Mouse (Mus musculus): ENCODE measurements around the gene Ip6k3. TPM values are rescaled to one million over a fixed set of nuclear protein-coding genes. Genes with fewer than 3 reads are reported as not detected.

Gene Ip6k3
- polyA plus RNA-seq, 1 experiment from 2014 or later = 0.25 TPM

DNA sequence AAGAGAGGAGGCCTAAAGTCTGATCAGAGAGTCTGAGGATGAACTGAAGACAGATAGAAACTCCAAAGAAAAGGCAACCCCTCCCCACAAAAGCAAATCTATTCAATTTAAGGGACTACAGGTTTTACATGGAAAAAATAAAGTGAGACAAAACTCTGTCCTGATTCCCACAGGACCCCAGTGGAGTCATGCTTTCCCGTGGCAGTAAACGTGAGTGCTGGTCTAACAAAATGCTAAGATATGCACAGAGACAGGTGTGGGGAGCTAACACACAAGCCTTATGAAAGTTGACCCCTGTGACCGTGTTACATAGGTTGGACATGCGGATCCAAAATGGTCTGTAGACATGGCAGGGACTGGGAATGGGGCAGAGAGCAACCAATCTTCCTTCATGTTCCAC lies 9.2 kb upstream of the Ip6k3 start:
- Histone ChIP-seq H3K4me1 (ENCODE audit: control insufficient read depth, insufficient read depth, low read length) (peaks cover 17% of the 10 kb centered on the region), H3K9ac (ENCODE audit: low read length) (no peak overlapping the region), H3K9me3 (ENCODE audit: control insufficient read depth, low read length) (no peaks in the 10 kb centered on the region), H3K27ac (ENCODE audit: low read depth, low read length) (no peak overlapping the region; the same call in 1 of the 2 replicates), H3K27me3 (ENCODE audit: control insufficient read depth, insufficient read depth, low read length) (no peaks in the 10 kb centered on the region), H3K36me3 (ENCODE audit: control insufficient read depth, insufficient read depth, low read length) (no peaks in the 10 kb centered on the region), H3K4me2 (ENCODE audit: low read depth) (no peak overlapping the region), H3K4me3 (ENCODE audit: low read depth, low read length) (no peak overlapping the region)
- 88% methylated on average over 4 of the region's 4 CpGs for WGBS
- no peak for DNase-seq (ENCODE audit: low spot score)
- no peak for ATAC-seq (ENCODE audit: insufficient read depth, low FRiP score, low TSS enrichment)

- Histone ChIP-seq H3K9me3 (ENCODE audit: control insufficient read depth, low read length) (no peaks in the 10 kb centered on the region), H3K36me3 (ENCODE audit: control insufficient read depth, insufficient read depth, low read length) (no peaks in the 10 kb centered on the region), H3K4me3 (ENCODE audit: low read depth, low read length) (no peak overlapping the region), H3K4me2 (ENCODE audit: low read depth) (no peak overlapping the region), H3K9ac (ENCODE audit: low read length) (no peak overlapping the region), H3K27ac (ENCODE audit: low read depth, low read length) (peak overlapping the region; percentile 50), H3K27me3 (ENCODE audit: control insufficient read depth, insufficient read depth, low read length) (no peaks in the 10 kb centered on the region), H3K4me1 (ENCODE audit: control insufficient read depth, insufficient read depth, low read length) (peaks cover 17% of the 10 kb centered on the region)
- ATAC-seq (ENCODE audit: insufficient read depth, low FRiP score, low TSS enrichment) (no peak), DNase-seq (ENCODE audit: low spot score) (no peak)
- 77% methylated on average over 3 of the region's 3 CpGs for WGBS
These were observed 8.7 kb upstream of the Ip6k3 start for GRCm38 (mm10) chr17:27176287-27176686.

- no peak overlapping the region for H3K4me2 ChIP-seq (ENCODE audit: low read depth)
These were observed 7.7 kb upstream of the Ip6k3 start for GRCm38 (mm10) chr17:27175196-27175874.

GRCm38 (mm10) chr17:27173715-27174114 lies 6.1 kb upstream of the Ip6k3 start:
- 74% methylated on average over 3 of the region's 3 CpGs for WGBS
- Histone ChIP-seq H3K36me3 (ENCODE audit: control insufficient read depth, insufficient read depth, low read length) (no peaks in the 10 kb centered on the region), H3K4me3 (ENCODE audit: low read depth, low read length) (no peak overlapping the region), H3K4me2 (ENCODE audit: low read depth) (no peak overlapping the region), H3K27ac (ENCODE audit: low read depth, low read length) (no peak overlapping the region), H3K9ac (ENCODE audit: low read length) (no peak overlapping the region), H3K9me3 (ENCODE audit: control insufficient read depth, low read length) (no peaks in the 10 kb centered on the region), H3K27me3 (ENCODE audit: control insufficient read depth, insufficient read depth, low read length) (no peaks in the 10 kb centered on the region), H3K4me1 (ENCODE audit: control insufficient read depth, insufficient read depth, low read length) (peaks cover 17% of the 10 kb centered on the region)
- ATAC-seq (ENCODE audit: insufficient read depth, low FRiP score, low TSS enrichment) (no peak), DNase-seq (ENCODE audit: low spot score) (no peak)

More at GRCm38 (mm10) chr17:27175196-27175874, 7.7 kb upstream of the Ip6k3 start:
- Histone ChIP-seq H3K27me3 (ENCODE audit: control insufficient read depth, insufficient read depth, low read length) (no peaks in the 10 kb centered on the region), H3K36me3 (ENCODE audit: control insufficient read depth, insufficient read depth, low read length) (no peaks in the 10 kb centered on the region), H3K27ac (ENCODE audit: low read depth, low read length) (peak overlapping the region; percentile 50; the same call in 1 of the 2 replicates), H3K4me3 (ENCODE audit: low read depth, low read length) (no peak overlapping the region), H3K9ac (ENCODE audit: low read length) (no peak overlapping the region), H3K4me1 (ENCODE audit: control insufficient read depth, insufficient read depth, low read length) (peaks cover 17% of the 10 kb centered on the region), H3K9me3 (ENCODE audit: control insufficient read depth, low read length) (no peaks in the 10 kb centered on the region)
- peak; percentile 76 for ATAC-seq (ENCODE audit: insufficient read depth, low FRiP score, low TSS enrichment)
- 22% methylated on average over 14 of the region's 14 CpGs for WGBS
- peak; percentile 73 for DNase-seq (ENCODE audit: low spot score)

DNA sequence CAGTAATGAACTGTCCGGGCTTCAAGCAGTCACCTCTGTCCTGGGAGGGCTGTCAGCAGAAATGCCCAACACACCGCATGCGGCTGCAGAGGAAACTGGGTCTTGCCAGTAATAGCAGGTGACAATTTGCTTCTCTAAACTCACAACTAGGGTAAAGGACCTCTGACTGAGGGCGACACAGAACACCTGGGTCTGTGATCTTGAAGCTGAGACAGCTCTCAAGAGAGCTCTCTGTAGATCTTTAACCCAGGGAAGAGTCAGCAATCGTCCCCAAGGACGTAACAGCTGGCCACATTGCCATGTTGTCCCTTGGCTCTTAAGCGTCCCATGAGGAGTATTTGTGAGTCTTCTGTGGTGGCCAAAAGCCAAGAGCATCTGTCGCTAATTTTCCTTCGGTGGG lies 4.9 kb upstream of the Ip6k3 start:
- H3K36me3 ChIP-seq (ENCODE audit: control insufficient read depth, insufficient read depth, low read length) = no peaks in the 10 kb centered on the region
- no peak overlapping the region for H3K27ac ChIP-seq (ENCODE audit: low read depth, low read length)
- no peak for ATAC-seq (ENCODE audit: insufficient read depth, low FRiP score, low TSS enrichment)
- H3K27me3 ChIP-seq (ENCODE audit: control insufficient read depth, insufficient read depth, low read length) = no peaks in the 10 kb centered on the region
- no peaks in the 10 kb centered on the region for H3K9me3 ChIP-seq (ENCODE audit: control insufficient read depth, low read length)
- H3K9ac ChIP-seq (ENCODE audit: low read length) = no peak overlapping the region
- no peak overlapping the region for H3K4me2 ChIP-seq (ENCODE audit: low read depth)
- WGBS = 87% methylated on average over 9 of the region's 9 CpGs
- H3K4me1 ChIP-seq (ENCODE audit: control insufficient read depth, insufficient read depth, low read length) = peaks cover 17% of the 10 kb centered on the region
- DNase-seq (ENCODE audit: low spot score) = no peak
- no peak overlapping the region for H3K4me3 ChIP-seq (ENCODE audit: low read depth, low read length)

DNA sequence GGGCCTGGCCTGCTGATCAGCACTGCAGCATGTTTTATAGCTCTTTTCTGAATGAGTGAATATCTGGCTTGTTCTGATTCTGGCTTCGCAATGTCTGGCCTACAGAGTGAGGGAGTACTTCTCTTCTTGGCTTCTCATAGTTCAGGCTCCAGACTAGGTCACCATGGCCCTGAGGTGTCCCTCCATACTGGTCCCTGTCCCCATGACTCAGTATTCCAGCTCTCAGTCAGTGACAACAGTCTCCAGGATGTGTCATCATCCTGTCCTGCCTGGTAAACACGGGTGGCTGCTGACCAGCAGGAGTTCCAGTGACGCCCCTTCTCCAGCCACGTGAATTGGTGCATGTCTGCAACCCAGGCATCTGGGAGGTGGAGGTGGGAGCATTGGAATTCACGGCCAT lies 3.5 kb upstream of the Ip6k3 start:
- Histone ChIP-seq H3K4me1 (ENCODE audit: control insufficient read depth, insufficient read depth, low read length) (peaks cover 11% of the 10 kb centered on the region), H3K9me3 (ENCODE audit: control insufficient read depth, low read length) (no peaks in the 10 kb centered on the region), H3K27me3 (ENCODE audit: control insufficient read depth, insufficient read depth, low read length) (no peaks in the 10 kb centered on the region), H3K4me3 (ENCODE audit: low read depth, low read length) (no peak overlapping the region), H3K27ac (ENCODE audit: low read depth, low read length) (no peak overlapping the region), H3K4me2 (ENCODE audit: low read depth) (no peak overlapping the region), H3K36me3 (ENCODE audit: control insufficient read depth, insufficient read depth, low read length) (no peaks in the 10 kb centered on the region), H3K9ac (ENCODE audit: low read length) (no peak overlapping the region)
- no peak for DNase-seq (ENCODE audit: low spot score)
- ATAC-seq (ENCODE audit: insufficient read depth, low FRiP score, low TSS enrichment) = no peak
- 73% methylated on average over 5 of the region's 5 CpGs for WGBS

DNA sequence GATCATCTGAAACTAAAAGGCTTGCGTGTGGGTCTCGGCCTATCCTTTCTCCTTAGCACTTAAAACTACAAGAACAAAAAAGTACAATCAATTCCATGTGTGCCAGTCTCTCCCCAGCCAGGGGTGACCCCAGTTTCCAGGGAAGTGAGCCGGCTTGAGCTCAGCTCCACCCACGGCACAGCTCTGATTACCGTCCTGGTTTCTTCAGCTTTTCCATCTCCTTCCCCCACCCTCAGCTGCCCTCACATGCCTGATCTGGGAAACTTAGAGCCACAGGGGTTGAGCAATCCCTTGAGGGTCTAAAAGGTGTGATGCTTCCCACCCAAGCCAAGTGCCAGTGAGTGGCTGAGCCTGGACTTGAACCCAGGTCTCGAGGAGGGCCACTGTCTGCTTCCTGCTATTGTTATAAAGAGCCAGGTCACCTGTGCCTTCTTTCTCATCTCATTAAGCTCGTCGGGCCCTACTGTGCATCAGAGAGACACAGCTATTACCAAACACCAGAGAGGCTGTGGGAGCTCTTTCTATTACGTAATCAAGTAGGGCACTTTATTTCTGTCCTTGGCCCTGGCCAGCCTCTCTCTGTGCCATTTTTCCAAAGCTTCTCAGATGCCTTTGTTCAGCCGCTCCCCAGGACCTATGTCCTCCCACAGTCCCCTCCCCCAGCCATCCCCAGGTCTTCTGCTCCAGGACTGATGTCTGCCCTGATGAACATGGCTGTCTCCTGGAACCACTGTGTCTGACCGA lies 2.5 kb upstream of the Ip6k3 start:
- WGBS = 71% methylated on average over 11 of the region's 11 CpGs

DNA sequence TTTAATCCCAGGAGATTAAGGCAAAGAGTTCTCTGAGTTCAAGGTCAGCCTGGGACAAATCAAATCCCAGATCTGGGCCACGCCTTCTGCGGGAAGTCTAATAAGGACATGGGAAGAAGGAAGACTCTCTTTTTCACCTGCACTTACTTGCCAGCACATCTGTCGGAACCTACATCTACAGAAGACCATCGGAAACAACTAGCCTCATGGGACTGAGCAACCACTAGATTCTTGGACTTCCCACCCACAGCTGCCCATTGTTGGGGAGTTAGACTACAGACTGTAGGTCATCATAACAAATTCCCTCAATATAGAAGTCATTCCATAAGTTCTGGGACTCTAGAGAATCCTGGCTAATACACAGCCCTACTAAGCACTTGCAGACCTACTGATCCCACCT lies 974 bp upstream of the Ip6k3 start:
- Histone ChIP-seq H3K4me2 (ENCODE audit: low read depth) (no peak overlapping the region), H3K9ac (ENCODE audit: low read length) (no peak overlapping the region), H3K27me3 (ENCODE audit: control insufficient read depth, insufficient read depth, low read length) (no peaks in the 10 kb centered on the region), H3K4me1 (ENCODE audit: control insufficient read depth, insufficient read depth, low read length) (no peaks in the 10 kb centered on the region), H3K27ac (ENCODE audit: low read depth, low read length) (no peak overlapping the region), H3K36me3 (ENCODE audit: control insufficient read depth, insufficient read depth, low read length) (no peaks in the 10 kb centered on the region), H3K4me3 (ENCODE audit: low read depth, low read length) (no peak overlapping the region), H3K9me3 (ENCODE audit: control insufficient read depth, low read length) (no peaks in the 10 kb centered on the region)
- no peak for ATAC-seq (ENCODE audit: insufficient read depth, low FRiP score, low TSS enrichment)
- DNase-seq (ENCODE audit: low spot score) = no peak
- WGBS = 92% methylated on average over 4 of the region's 4 CpGs

More for the DNA sequence above, 2.5 kb upstream of the Ip6k3 start:
- Histone ChIP-seq H3K9me3 (ENCODE audit: control insufficient read depth, low read length) (no peaks in the 10 kb centered on the region), H3K4me3 (ENCODE audit: low read depth, low read length) (no peak overlapping the region), H3K9ac (ENCODE audit: low read length) (no peak overlapping the region), H3K36me3 (ENCODE audit: control insufficient read depth, insufficient read depth, low read length) (no peaks in the 10 kb centered on the region), H3K27me3 (ENCODE audit: control insufficient read depth, insufficient read depth, low read length) (no peaks in the 10 kb centered on the region), H3K4me2 (ENCODE audit: low read depth) (no peak overlapping the region), H3K27ac (ENCODE audit: low read depth, low read length) (no peak overlapping the region), H3K4me1 (ENCODE audit: control insufficient read depth, insufficient read depth, low read length) (peaks cover 2% of the 10 kb centered on the region)
- ATAC-seq (ENCODE audit: insufficient read depth, low FRiP score, low TSS enrichment) = no peak
- no peak for DNase-seq (ENCODE audit: low spot score)

- H3K27me3 ChIP-seq (ENCODE audit: control insufficient read depth, insufficient read depth, low read length) = no peaks in the 10 kb centered on the region
- no peaks in the 10 kb centered on the region for H3K4me1 ChIP-seq (ENCODE audit: control insufficient read depth, insufficient read depth, low read length)
- H3K36me3 ChIP-seq (ENCODE audit: control insufficient read depth, insufficient read depth, low read length) = no peaks in the 10 kb centered on the region
- H3K4me2 ChIP-seq (ENCODE audit: low read depth) = no peak overlapping the region
- H3K4me3 ChIP-seq (ENCODE audit: low read depth, low read length) = no peak overlapping the region
- no peak overlapping the region for H3K9ac ChIP-seq (ENCODE audit: low read length)
- no peaks in the 10 kb centered on the region for H3K9me3 ChIP-seq (ENCODE audit: control insufficient read depth, low read length)
- ATAC-seq (ENCODE audit: insufficient read depth, low FRiP score, low TSS enrichment) = no peak
- no peak overlapping the region for H3K27ac ChIP-seq (ENCODE audit: low read depth, low read length)
- no peak for DNase-seq (ENCODE audit: low spot score)
- WGBS = 73% methylated on average over 6 of the region's 6 CpGs
These were observed 694 bp downstream of the Ip6k3 start for GRCm38 (mm10) chr17:27166901-27167300.

Data from neural tube, embryonic 11.5 days (tissue).